Mouse (Mus musculus): ENCODE results near the gene Unc93a.
"Not testable (repeated sequence)": the region's sequence is repeated elsewhere in the genome, so short reads cannot be mapped to it uniquely, and the experiment has no call there.

DNA sequence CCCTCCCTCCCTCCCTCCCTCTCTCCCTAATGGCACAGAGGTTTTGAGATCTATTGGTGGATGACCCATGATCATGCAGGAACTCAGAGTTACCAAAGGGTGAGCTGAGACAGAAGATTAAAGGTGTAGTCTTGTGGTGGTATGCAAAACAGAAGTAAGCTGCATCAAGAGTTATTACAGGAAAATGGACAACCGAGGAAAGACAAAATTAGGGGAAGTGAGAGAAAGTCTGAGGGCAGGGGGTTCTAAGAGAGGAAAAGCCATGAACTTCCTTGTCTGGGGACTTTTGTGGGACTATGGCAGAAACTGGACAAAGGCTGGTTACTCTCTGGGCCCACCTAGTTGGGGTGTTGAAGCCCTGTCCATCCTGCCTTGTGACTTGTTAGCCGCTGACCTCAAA is 11.1 kb upstream of the Unc93a start:
- not testable (repeated sequence) for TF ChIP-seq CTCF (IDR thresholded peaks at IDR 0.05; ENCODE audit: low read depth, low read length); POLR2A (IDR thresholded peaks at IDR 0.05; ENCODE audit: borderline replicate concordance, low read depth, low read length)
